Mouse (Mus musculus): ENCODE data around the gene Zbtb17. TPM values are rescaled to one million over a fixed set of nuclear protein-coding genes. Genes with fewer than 3 reads are reported as not detected.

The Zbtb17 gene
- total RNA-seq (2021): 10 to 100 TPM; 29.2 to 32.2 TPM
- long read RNA-seq, experiment 1, transcript Zbtb17-201 (16 exons, 2,722 nt): major isoform, 15 of 30 reads
- long read RNA-seq, experiment 1, partial matches to known transcripts: 9 of 30 reads
- long read RNA-seq, experiment 1, other reads (novel, unspliced or antisense): 6 of 30 reads
- long read RNA-seq, experiment 2, transcript Zbtb17-201 (16 exons, 2,722 nt): major isoform, 13 of 26 reads
- long read RNA-seq, experiment 2, partial matches to known transcripts: 7 of 26 reads
- long read RNA-seq, experiment 2, other reads (novel, unspliced or antisense): 5 of 26 reads

DNA sequence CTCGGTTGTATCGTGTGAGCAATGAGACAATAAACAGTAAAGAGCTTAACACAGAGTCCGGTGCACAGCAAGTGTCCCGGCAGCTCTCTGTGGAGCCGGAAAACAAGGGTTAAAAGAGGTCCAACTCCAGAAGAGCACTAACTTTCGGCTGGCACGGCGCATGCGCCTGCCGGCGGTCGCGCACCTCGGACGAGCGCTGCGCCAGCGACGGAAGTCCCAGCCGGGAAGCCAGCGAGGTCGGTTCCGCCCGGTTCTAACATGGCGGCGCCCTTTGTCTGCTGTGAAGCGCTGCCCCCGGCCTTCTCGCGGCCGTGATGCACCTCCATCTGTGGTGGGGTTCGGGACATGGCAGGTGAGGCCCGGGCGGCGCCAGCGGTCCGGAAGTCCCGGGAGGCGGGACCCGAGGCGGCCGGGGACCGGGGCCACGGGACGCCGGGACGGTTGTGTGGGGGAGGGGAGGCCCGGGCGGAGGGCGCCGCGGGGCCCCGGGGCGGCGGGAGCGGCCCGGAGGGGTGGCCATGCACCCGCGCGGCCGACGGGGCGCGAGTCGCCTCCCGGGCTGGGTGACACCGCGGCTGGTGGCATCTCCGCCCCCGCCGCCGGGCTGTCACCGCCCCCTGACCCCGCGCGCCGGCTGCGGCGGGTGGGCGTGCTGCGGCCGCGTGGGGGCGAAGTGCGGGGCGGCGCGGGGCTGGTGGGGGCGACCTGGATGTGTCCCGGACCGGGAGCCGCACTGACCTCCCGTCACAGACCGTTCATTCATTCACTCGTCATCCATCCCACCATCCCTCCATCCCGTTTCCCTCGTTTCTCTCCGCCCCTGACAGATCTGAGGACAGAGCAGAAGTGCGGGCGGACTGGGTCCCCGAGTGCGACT lies at the start of gene Zbtb17:
Gene Zbtb17 (plus strand): TSS at position 204 of the 877 bp plus-strand sequence.
- peak; percentile 90 for DNase-seq (ENCODE audit: low spot score)

GRCm38 (mm10) chr4:141394751-141395150 lies 49.7 kb upstream of the Zbtb17 start:
- no peak for DNase-seq (ENCODE audit: low spot score)

DNA sequence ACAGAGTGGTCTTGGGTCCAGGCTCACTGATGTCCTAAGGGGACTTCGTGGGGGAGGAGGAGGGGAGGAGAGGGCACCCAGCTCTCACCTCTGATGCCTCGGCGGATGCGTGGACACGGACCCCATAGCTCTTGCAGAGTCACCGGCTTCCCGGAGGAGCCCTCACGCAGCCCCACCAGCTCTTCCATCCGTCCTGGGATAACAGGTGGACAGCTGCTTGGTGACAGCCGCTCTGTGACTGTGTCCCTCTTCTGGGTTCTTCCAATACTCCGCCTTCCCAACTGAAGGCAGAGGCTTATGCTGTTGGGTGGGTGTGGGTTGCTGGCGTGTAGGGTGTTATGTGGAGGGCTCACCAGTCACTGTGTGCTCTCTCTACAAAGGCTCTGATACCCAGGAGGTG lies 46.6 kb upstream of the Zbtb17 start:
- DNase-seq (ENCODE audit: low spot score): no peak

DNA sequence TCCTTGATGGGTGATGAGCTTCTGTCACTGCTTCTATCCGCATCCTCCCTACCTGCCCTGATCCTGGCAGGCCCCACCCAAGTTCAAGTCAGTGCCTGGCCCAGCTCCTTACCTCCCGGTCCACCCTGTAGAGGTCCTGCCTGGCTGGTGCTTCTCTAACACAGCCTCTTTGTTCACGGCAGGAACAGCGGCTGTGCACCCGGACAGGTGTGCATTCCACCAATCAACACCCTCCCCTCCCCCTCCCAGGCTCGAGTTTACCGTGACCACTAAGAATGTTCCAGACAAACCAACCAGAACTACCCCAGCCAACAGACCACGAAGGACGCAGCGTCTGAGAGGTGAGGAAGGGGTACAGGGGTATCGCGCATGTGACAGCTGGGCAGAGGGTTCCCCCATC lies 45.9 kb upstream of the Zbtb17 start, which contains the start of gene Clcnka:
Gene Clcnka (minus strand): TSS at position 180 of the 400 bp plus-strand sequence.
- no peak for DNase-seq (ENCODE audit: low spot score)

- DNase-seq (ENCODE audit: low spot score): no peak
Observed at GRCm38 (mm10) chr4:141400171-141400570, 44.3 kb upstream of the Zbtb17 start.

DNA sequence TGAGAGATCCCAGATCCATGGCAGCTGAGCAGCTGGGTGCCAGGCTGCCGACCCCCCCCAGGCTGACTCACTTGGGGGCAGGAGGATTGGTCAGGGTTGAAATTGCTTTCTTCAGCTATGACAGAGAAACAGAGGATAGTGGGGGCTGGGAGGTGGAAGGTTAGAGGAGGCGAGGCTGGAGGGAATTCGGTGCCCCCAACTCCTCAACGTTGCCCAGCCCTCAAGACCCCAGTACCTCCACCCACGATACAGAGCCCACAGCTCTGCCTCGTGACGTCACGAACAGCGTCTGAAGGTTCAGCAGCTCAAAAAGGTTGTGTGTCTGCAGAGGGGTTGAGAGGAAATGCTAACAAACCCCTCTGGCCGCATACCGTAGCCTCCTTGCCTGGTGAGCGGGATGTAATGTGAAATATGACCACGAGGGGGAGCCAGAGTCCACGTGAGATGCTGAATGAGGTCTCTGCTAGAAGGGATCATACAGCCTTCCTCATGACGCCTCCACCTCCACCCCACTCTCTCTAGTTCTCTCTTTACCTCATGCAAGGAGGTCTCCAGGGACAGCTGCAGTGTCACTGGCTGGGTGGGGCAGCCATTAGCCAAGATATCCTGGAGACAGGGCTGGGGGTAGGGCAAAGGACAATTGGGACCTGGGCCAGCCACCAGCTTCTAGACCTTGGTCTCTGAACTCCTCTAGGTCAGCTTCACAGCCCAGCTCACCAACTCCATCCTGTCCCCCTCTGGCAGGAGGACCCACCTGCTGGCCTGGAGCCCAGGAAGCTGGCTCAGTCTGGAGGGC lies 39.7 kb upstream of the Zbtb17 start:
- DNase-seq (ENCODE audit: low spot score): peak; percentile 90

- no peak for DNase-seq (ENCODE audit: low spot score)
Observed at GRCm38 (mm10) chr4:141405314-141405622, 39.2 kb upstream of the Zbtb17 start.

- peak; percentile 73 for DNase-seq (ENCODE audit: low spot score)
Observed at GRCm38 (mm10) chr4:141406516-141407299, 37.7 kb upstream of the Zbtb17 start.

GRCm38 (mm10) chr4:141408577-141408976 lies 35.9 kb upstream of the Zbtb17 start:
- no peak for DNase-seq (ENCODE audit: low spot score)

GRCm38 (mm10) chr4:141411430-141411992 lies 32.9 kb upstream of the Zbtb17 start:
- DNase-seq (ENCODE audit: low spot score): no peak

GRCm38 (mm10) chr4:141415924-141416323 lies 28.5 kb upstream of the Zbtb17 start, which contains the start of gene Clcnkb:
Clcnkb (minus strand) TSS chr4:141416014.
- DNase-seq (ENCODE audit: low spot score): no peak

DNA sequence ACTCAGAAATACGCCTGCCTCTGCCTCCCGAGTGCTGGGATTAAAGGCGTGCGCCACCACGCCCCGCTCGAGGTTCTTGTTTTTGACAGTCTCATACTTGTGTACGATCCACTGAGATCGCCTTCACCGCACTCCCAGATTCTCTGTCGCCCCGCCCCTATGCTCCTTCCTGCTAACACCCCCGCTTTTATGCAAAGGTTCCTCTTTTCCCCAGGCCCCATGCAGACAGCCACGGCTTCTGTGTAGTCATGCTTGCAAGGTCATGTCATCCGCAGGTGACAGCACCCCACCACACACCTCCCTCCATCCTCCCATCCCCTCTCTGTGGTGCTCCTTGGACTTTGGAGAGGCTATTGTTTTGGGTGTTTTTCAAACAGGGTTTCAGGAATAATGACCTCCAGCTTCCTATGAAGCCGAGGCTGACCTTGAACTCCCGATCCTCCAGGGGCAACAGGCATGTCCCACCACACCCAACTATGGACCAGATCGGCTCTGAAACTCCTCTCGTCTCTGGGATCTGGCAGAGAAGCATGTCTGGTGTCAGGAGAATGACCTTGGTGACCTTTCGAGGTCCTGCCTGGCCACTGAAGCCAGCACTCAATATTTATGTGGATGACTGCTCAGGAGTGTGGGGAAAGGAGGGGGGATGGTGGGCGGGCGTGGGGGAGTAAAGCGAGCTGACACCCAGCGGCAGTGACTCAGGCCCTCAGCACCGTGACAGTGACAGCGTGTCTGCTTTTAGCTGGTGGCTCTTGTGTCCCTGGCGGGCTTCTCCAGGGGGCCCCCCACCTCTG lies 24.9 kb upstream of the Zbtb17 start:
- no peak for DNase-seq (ENCODE audit: low spot score)

DNA sequence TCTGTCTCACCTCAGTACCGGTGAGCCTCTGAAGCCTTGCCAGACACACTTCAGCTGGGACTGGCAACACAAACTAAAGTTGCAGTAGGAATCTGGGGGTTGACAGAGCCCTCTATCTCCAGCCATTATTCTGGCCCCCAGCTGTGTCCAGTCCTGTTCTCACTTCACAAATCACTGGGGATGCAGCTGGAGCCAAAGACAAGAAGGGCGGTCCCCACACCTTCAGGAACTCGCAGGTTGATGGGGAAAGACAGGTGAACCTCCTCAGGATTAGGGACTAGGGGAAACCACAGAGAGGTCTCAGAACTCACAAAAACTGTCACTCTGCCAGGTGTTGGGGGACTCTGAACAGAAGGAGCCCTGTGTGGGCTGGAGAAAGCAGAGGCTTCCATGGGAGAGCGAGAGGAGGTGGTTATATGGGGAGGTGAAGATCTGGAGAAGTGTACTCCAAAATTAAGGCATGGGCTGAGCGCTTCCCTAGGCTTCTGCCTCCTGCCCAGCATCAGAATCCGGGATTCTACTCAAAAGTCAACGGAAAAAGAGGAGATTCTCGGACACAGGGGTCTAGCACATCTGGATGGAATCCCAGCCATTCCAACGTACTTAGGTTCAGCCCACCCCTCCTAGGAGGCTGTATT lies 24.1 kb upstream of the Zbtb17 start, which contains the start of gene Hspb7:
Gene Hspb7 (plus strand): TSS at position 588 of the 638 bp plus-strand sequence.
- DNase-seq (ENCODE audit: low spot score): no peak

DNA sequence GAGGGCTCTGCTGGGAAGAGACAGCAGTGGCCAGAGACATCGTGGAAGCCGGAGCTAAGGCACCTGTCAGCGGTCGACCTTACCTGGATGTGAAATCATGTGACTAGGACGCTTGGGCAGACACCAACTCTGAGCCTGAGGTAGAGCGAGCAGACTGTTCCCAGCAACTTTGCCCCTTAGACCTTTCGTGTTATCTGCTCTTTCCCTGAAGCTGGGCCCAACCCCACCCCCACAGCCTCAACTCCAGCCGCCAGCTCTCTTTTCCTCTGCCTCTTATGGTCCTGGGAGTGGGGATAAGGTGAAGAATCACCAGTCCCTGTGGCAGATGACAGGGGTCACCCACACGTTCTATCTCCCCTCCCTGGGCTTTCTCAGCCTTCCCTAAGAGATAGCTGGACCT lies 23.6 kb upstream of the Zbtb17 start:
- DNase-seq (ENCODE audit: low spot score): no peak

GRCm38 (mm10) chr4:141421423-141421822 lies 23.0 kb upstream of the Zbtb17 start:
- peak; percentile 82 for DNase-seq (ENCODE audit: low spot score)

GRCm38 (mm10) chr4:141422841-141423240 lies 21.6 kb upstream of the Zbtb17 start:
- DNase-seq (ENCODE audit: low spot score): no peak

- DNase-seq (ENCODE audit: low spot score): peak; percentile 54
Observed at GRCm38 (mm10) chr4:141423288-141423687, 21.2 kb upstream of the Zbtb17 start.

DNA sequence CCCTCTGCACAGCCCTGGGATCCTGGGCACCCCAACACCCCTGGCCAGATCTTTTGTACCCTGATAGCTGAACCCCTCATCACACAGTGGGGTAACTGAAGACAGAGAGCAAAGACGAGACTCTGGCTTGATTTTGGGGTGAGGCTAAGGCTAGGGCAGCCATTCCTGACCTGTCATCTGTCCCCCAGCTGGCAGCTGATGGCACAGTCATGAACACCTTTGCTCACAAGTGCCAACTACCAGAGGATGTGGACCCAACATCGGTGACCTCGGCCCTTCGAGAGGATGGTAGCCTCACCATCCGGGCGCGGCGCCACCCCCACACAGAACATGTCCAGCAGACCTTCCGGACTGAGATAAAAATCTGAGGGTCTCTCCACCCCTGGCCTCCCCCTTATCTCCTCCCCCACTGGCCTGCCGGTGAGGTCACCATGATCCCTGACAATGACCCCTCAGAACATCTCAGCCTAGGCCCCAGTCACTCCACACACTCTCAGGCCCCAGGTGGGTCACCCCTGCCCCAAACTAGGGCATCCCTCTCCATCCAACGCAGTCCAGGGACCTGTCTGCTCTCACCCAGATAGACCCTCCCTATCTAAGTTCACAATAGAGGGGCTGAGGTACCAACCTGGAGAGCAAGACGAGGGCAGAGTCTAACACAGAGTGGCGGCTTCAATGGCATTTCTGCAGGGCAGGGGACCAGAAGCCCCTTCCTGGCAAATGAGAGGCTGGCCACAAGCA lies 20.6 kb upstream of the Zbtb17 start:
- no peak for DNase-seq (ENCODE audit: low spot score)
